In the genomic region with DNA sequence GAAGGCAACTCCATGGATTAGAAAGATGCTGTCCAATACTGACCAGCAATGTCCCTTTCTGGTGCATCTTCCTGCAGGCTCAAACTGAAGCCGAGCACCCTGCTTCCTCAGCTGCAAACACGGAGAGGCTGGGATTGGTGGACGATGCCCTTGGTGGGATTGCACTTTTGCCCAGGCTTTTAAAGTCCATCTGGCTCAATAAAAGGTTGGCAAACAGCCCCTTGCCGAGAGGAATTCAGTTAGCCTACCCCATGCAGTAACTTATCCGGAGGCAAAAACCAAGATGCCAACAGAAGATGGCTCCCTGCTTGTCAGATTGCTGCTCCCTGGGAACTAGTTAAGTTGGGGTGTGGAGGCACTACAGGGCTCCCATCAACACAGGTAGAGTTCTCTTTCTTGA, we compare ENCODE assay signal across 23 mouse cellular contexts.
A peak's percentile ranks its signal among the peaks of the same experiment; 100 is the strongest.
DNase-seq lines count a peak whose midpoint lies in the region; ATAC-seq and TF ChIP-seq lines count a peak whose summit lies in the region.
"Had no signal": no experiment of that assay in that cellular context is flagged by ENCODE, and none has a peak within 500 bp of the region (broad histone marks: within the 10 kb centered on the region; RNA-seq: fewer than 3 reads in every experiment).

No protein-coding gene starts in this region.

- H3K27ac ChIP-seq in hindbrain, postnatal 0 days, result no peak overlapping the region
- no peak overlapping the region for H3K27ac ChIP-seq in hindbrain, embryonic 10.5 days
- no peak overlapping the region for H3K27ac ChIP-seq in kidney, embryonic 14.5 days (ENCODE audit: low read depth, low read length)
- no peak overlapping the region for H3K27ac ChIP-seq in midbrain, postnatal 0 days (ENCODE audit: low read depth, low read length)
- H3K27ac ChIP-seq in midbrain, embryonic 16.5 days (ENCODE audit: low read length), result no peak overlapping the region
- H3K27ac ChIP-seq: embryonic facial prominence, embryonic 13.5 days; embryonic facial prominence, embryonic 15.5 days; forebrain, embryonic 10.5 days; forebrain, embryonic 12.5 days had no signal

- H3K4me1 ChIP-seq in hindbrain, postnatal 0 days (ENCODE audit: insufficient read depth, low read length), result peaks cover 3% of the 10 kb centered on the region; the same call in 1 of the 2 replicates
- H3K4me1 ChIP-seq in hindbrain, embryonic 10.5 days (replicated peaks), result peaks cover 8% of the 10 kb centered on the region
- peaks cover 9% of the 10 kb centered on the region; the same call in 1 of the 2 replicates for H3K4me1 ChIP-seq in kidney, embryonic 14.5 days (ENCODE audit: control insufficient read depth, insufficient read depth, low read length)
- peaks cover 4% of the 10 kb centered on the region for H3K4me1 ChIP-seq in midbrain, postnatal 0 days (ENCODE audit: insufficient read depth, low read length)
- peaks cover 8% of the 10 kb centered on the region for H3K4me1 ChIP-seq in midbrain, embryonic 16.5 days (ENCODE audit: control insufficient read depth, insufficient read depth, low read length)

- no peak for TF ChIP-seq CTCF in hindbrain, postnatal 0 days (IDR thresholded peaks at IDR 0.05; ENCODE audit: low read depth)
- no peak for TF ChIP-seq CTCF in midbrain, postnatal 0 days (IDR thresholded peaks at IDR 0.05)

- H3K27me3 ChIP-seq in hindbrain, postnatal 0 days (ENCODE audit: insufficient read depth, low read length), result no peaks in the 10 kb centered on the region
- no peaks in the 10 kb centered on the region for H3K27me3 ChIP-seq in hindbrain, embryonic 10.5 days (ENCODE audit: insufficient read depth, poor library complexity, severe bottlenecking)
- no peaks in the 10 kb centered on the region for H3K27me3 ChIP-seq in kidney, embryonic 14.5 days (ENCODE audit: control insufficient read depth, insufficient read depth, low read length)
- H3K27me3 ChIP-seq in midbrain, postnatal 0 days (ENCODE audit: insufficient read depth, low read length), result no peaks in the 10 kb centered on the region
- no peaks in the 10 kb centered on the region for H3K27me3 ChIP-seq in midbrain, embryonic 16.5 days (ENCODE audit: control insufficient read depth, insufficient read depth, low read depth, low read length)
- H3K27me3 ChIP-seq: embryonic facial prominence, embryonic 13.5 days; embryonic facial prominence, embryonic 15.5 days had no signal

- WGBS in hindbrain, postnatal 0 days, result 58% methylated on average over 5 of the region's 5 CpGs
- WGBS in hindbrain, embryonic 10.5 days, result 86% methylated on average over 5 of the region's 5 CpGs
- 72% methylated on average over 5 of the region's 5 CpGs for WGBS in kidney, embryonic 14.5 days
- WGBS in midbrain, postnatal 0 days, result 88% methylated on average over 5 of the region's 5 CpGs
- 86% methylated on average over 5 of the region's 5 CpGs for WGBS in midbrain, embryonic 16.5 days

- H3K4me2 ChIP-seq in hindbrain, postnatal 0 days (ENCODE audit: low read depth, low read length), result no peak overlapping the region
- no peak overlapping the region for H3K4me2 ChIP-seq in kidney, embryonic 14.5 days (replicated peaks; ENCODE audit: low read depth, low read length)
- no peak overlapping the region for H3K4me2 ChIP-seq in midbrain, postnatal 0 days (ENCODE audit: low read depth, low read length, poor library complexity, severe bottlenecking)
- no peak overlapping the region for H3K4me2 ChIP-seq in midbrain, embryonic 16.5 days (ENCODE audit: low read length)
- H3K4me2 ChIP-seq: embryonic facial prominence, embryonic 13.5 days; embryonic facial prominence, embryonic 15.5 days; forebrain, embryonic 12.5 days had no signal

- DNase-seq in cerebellum, postnatal 14 days, result peak; percentile 54 to 68
- DNase-seq in cerebellum, adult 11-12 months, result no peak
- peak; percentile 24 for DNase-seq in hindbrain, postnatal 0 days (ENCODE audit: low spot score)
- no peak for DNase-seq in hindbrain, embryonic 10.5 days (ENCODE audit: low spot score)
- DNase-seq in kidney, adult 9 months, result peak; percentile 12
- peak; percentile 32 for DNase-seq in midbrain, postnatal 0 days (ENCODE audit: low spot score)
- DNase-seq: adrenal gland, adult 2 months; adrenal gland, postnatal 10 days; adrenal gland, postnatal 25 days; cerebellum, adult 11 months; cerebellum, adult 8-10 months; cerebellum, adult 9-11 months; cerebellum, postnatal 36 days; embryo, embryonic 11 days had no signal

- no peak overlapping the region for H3K9ac ChIP-seq in hindbrain, postnatal 0 days (replicated peaks; ENCODE audit: low read length)
- no peak overlapping the region for H3K9ac ChIP-seq in kidney, embryonic 14.5 days (ENCODE audit: low read depth, low read length)
- no peak overlapping the region for H3K9ac ChIP-seq in midbrain, postnatal 0 days (replicated peaks; ENCODE audit: low read length, poor library complexity, severe bottlenecking)
- H3K9ac ChIP-seq in midbrain, embryonic 16.5 days (ENCODE audit: low read depth, low read length), result no peak overlapping the region
- H3K9ac ChIP-seq: embryonic facial prominence, embryonic 13.5 days; embryonic facial prominence, embryonic 15.5 days; forebrain, embryonic 12.5 days had no signal

- no peaks in the 10 kb centered on the region for H3K9me3 ChIP-seq in hindbrain, postnatal 0 days (ENCODE audit: low read length)
- no peaks in the 10 kb centered on the region for H3K9me3 ChIP-seq in hindbrain, embryonic 10.5 days
- no peaks in the 10 kb centered on the region for H3K9me3 ChIP-seq in kidney, embryonic 14.5 days (ENCODE audit: control insufficient read depth, low read length)
- no peaks in the 10 kb centered on the region for H3K9me3 ChIP-seq in midbrain, postnatal 0 days (ENCODE audit: low read length)
- no peaks in the 10 kb centered on the region for H3K9me3 ChIP-seq in midbrain, embryonic 16.5 days (replicated peaks; ENCODE audit: control insufficient read depth, low read length, poor library complexity, severe bottlenecking)
- H3K9me3 ChIP-seq: embryonic facial prominence, embryonic 13.5 days; embryonic facial prominence, embryonic 15.5 days; forebrain, embryonic 10.5 days; forebrain, embryonic 12.5 days had no signal

- H3K4me3 ChIP-seq in hindbrain, postnatal 0 days (ENCODE audit: low read length), result no peak overlapping the region
- H3K4me3 ChIP-seq in hindbrain, embryonic 10.5 days, result no peak overlapping the region
- H3K4me3 ChIP-seq in kidney, embryonic 14.5 days (ENCODE audit: low read length), result no peak overlapping the region
- H3K4me3 ChIP-seq in midbrain, postnatal 0 days (ENCODE audit: low read depth, low read length), result no peak overlapping the region
- no peak overlapping the region for H3K4me3 ChIP-seq in midbrain, embryonic 16.5 days (ENCODE audit: low read depth, low read length)
- H3K4me3 ChIP-seq: embryonic facial prominence, embryonic 13.5 days; embryonic facial prominence, embryonic 15.5 days; erythroblast, embryonic 14.5 days; forebrain, embryonic 10.5 days; forebrain, embryonic 12.5 days had no signal

- H3K36me3 ChIP-seq in hindbrain, postnatal 0 days (ENCODE audit: insufficient read depth, low read length), result no peaks in the 10 kb centered on the region
- no peaks in the 10 kb centered on the region for H3K36me3 ChIP-seq in hindbrain, embryonic 10.5 days
- no peaks in the 10 kb centered on the region for H3K36me3 ChIP-seq in kidney, embryonic 14.5 days (ENCODE audit: control insufficient read depth, insufficient read depth, low read length)
- no peaks in the 10 kb centered on the region for H3K36me3 ChIP-seq in midbrain, postnatal 0 days (ENCODE audit: insufficient read depth, low read length)
- no peaks in the 10 kb centered on the region for H3K36me3 ChIP-seq in midbrain, embryonic 16.5 days (ENCODE audit: control insufficient read depth, insufficient read depth, low read length)
- H3K36me3 ChIP-seq: embryonic facial prominence, embryonic 13.5 days; embryonic facial prominence, embryonic 15.5 days; forebrain, embryonic 10.5 days; forebrain, embryonic 12.5 days had no signal

- ATAC-seq in hindbrain, postnatal 0 days, result no peak
- no peak for ATAC-seq in kidney, embryonic 14.5 days (ENCODE audit: low FRiP score, low TSS enrichment)
- ATAC-seq in midbrain, postnatal 0 days (ENCODE audit: low FRiP score), result no peak
- no peak for ATAC-seq in midbrain, embryonic 16.5 days
- ATAC-seq: forebrain, embryonic 14.5 days; forebrain, embryonic 16.5 days had no signal

Comparison
In these comparisons a context has a peak if more than half of its experiments do, and no peak if none do; other contexts are left out.
1. DNase-seq: peak in cerebellum, postnatal 14 days (2 of 2), hindbrain, postnatal 0 days (single experiment), kidney, adult 9 months (single experiment) and midbrain, postnatal 0 days (single experiment); none in cerebellum, adult 11-12 months (single experiment) and hindbrain, embryonic 10.5 days (single experiment).